Mouse (Mus musculus) liver, embryonic 13.5 days (tissue): ENCODE measurements around the gene Bbs5. TPM values are rescaled to one million over a fixed set of nuclear protein-coding genes. Genes with fewer than 3 reads are reported as not detected.
A peak's percentile ranks its signal among the peaks of the same experiment; 100 is the strongest.
"Not testable (repeated sequence)": the region's sequence is repeated elsewhere in the genome, so short reads cannot be mapped to it uniquely, and the experiment has no call there.

Experiments used
- ATAC-seq: fragments of 200-750 bp; cut with Nextera tagmentation; 2 replicates; pipeline ENCODE4 v1.8.0; 2017; ENCODE audit warnings: low read depth, mild to moderate bottlenecking, moderate number of reproducible peaks, moderate library complexity
- DNase-seq: peaks from one replicate; pipeline ENCODE4 v3.0.0; 2022
- H3K27ac ChIP-seq: fragments of 300-500 bp; sonication (generic); 2 replicates; pipeline ENCODE4 v1.5.1; 2015; ENCODE audit warnings: moderate library complexity, mild to moderate bottlenecking, inconsistent platforms
- H3K27me3 ChIP-seq: fragments of 300-500 bp; sonication (generic); 2 replicates; pipeline ENCODE4 v1.6.1; 2015; ENCODE audit warnings: mild to moderate bottlenecking, inconsistent platforms
- H3K36me3 ChIP-seq: fragments of 300-500 bp; sonication (generic); 2 replicates; pipeline ENCODE4 v1.6.1; 2015; ENCODE audit warnings: mild to moderate bottlenecking, inconsistent platforms
- H3K4me1 ChIP-seq: fragments of 300-500 bp; sonication (generic); replicated peaks from 2 replicates; pipeline ENCODE4 v1.6.1; 2015; ENCODE audit warnings: inconsistent platforms
- H3K4me2 ChIP-seq: fragments of 300-500 bp; sonication (generic); 2 replicates; pipeline ENCODE4 v1.6.1; 2015; ENCODE audit warnings: inconsistent platforms, mild to moderate bottlenecking, moderate library complexity
- H3K4me3 ChIP-seq: fragments of 300-500 bp; sonication (generic); replicated peaks from 2 replicates; pipeline ENCODE4 v1.5.1; 2015; ENCODE audit warnings: mild to moderate bottlenecking, inconsistent platforms
- H3K9ac ChIP-seq: fragments of 300-500 bp; sonication (generic); 2 replicates; pipeline ENCODE4 v1.6.1; 2015; ENCODE audit warnings: mild to moderate bottlenecking, inconsistent platforms
- H3K9me3 ChIP-seq: fragments of 300-500 bp; sonication (generic); replicated peaks from 2 replicates; pipeline ENCODE4 v1.6.1; 2016; ENCODE audit warnings: inconsistent platforms
- WGBS: fragments of 180-500 bp; shearing (Covaris S2); methylation state at CpG from one replicate; pipeline ENCODE4 v1.1.7; 2015; ENCODE audit not compliant: insufficient replicate concordance; 5-methylcytosine and 5-hydroxymethylcytosine counted together
- polyA plus RNA-seq: library from polyadenylated mRNA; unstranded; fragments of >200 nt; fragmentation: Nextera tagmentation; extraction: Ambion mirVana; gene quantifications from 2 replicates; pipeline ENCODE4 v1.2.1, GENCODE M21; 2015

Gene Bbs5
- polyA plus RNA-seq, 1 experiment from 2014 or later: 4.7 TPM

GRCm38 (mm10) chr2:69673723-69674122, 26.8 kb downstream of the Bbs5 start:
- 64% methylated on average over 5 of the region's 5 CpGs for WGBS
- H3K4me1 ChIP-seq: no peaks in the 10 kb centered on the region
- ATAC-seq: no peak
- no peak overlapping the region for H3K4me3 ChIP-seq
- no peaks in the 10 kb centered on the region for H3K9me3 ChIP-seq
- no peaks in the 10 kb centered on the region for H3K27me3 ChIP-seq
- no peak overlapping the region for H3K4me2 ChIP-seq
- no peaks in the 10 kb centered on the region for H3K36me3 ChIP-seq
- H3K9ac ChIP-seq: no peak overlapping the region
- H3K27ac ChIP-seq: no peak overlapping the region
- no peak for DNase-seq

- Histone ChIP-seq H3K27ac (no peak overlapping the region), H3K9me3 (no peaks in the 10 kb centered on the region), H3K27me3 (no peaks in the 10 kb centered on the region), H3K9ac (no peak overlapping the region), H3K4me3 (no peak overlapping the region), H3K36me3 (no peaks in the 10 kb centered on the region), H3K4me2 (no peak overlapping the region), H3K4me1 (no peaks in the 10 kb centered on the region)
- DNase-seq (no peak), ATAC-seq (no peak)
- WGBS: 82% methylated on average over 9 of the region's 9 CpGs
Measured at GRCm38 (mm10) chr2:69675266-69675665, 28.3 kb downstream of the Bbs5 start.

GRCm38 (mm10) chr2:69676713-69677112, 29.7 kb downstream of the Bbs5 start:
- Histone ChIP-seq H3K4me2 (no peak overlapping the region), H3K27me3 (no peaks in the 10 kb centered on the region), H3K9ac (no peak overlapping the region), H3K4me1 (no peaks in the 10 kb centered on the region), H3K9me3 (no peaks in the 10 kb centered on the region), H3K36me3 (no peaks in the 10 kb centered on the region), H3K27ac (no peak overlapping the region), H3K4me3 (no peak overlapping the region)
- 21% methylated on average over 2 of the region's 2 CpGs for WGBS
- no peak for ATAC-seq
- no peak for DNase-seq

GRCm38 (mm10) chr2:69677215-69677614, 30.2 kb downstream of the Bbs5 start:
- not testable (repeated sequence) for H3K9ac ChIP-seq
- WGBS: 48% methylated on average over 2 of the region's 2 CpGs

GRCm38 (mm10) chr2:69679990-69680389, 33.0 kb downstream of the Bbs5 start:
- Histone ChIP-seq H3K4me3 (no peak overlapping the region), H3K27ac (no peak overlapping the region), H3K4me2 (no peak overlapping the region), H3K4me1 (no peaks in the 10 kb centered on the region), H3K9me3 (no peaks in the 10 kb centered on the region), H3K27me3 (no peaks in the 10 kb centered on the region), H3K36me3 (no peaks in the 10 kb centered on the region), H3K9ac (no peak overlapping the region)
- 56% methylated on average over 6 of the region's 6 CpGs for WGBS
- DNase-seq: peak; percentile 18
- ATAC-seq: no peak

More at GRCm38 (mm10) chr2:69677215-69677614, 30.2 kb downstream of the Bbs5 start:
- not testable (repeated sequence) for H3K4me2 ChIP-seq, H3K9me3 ChIP-seq, H3K36me3 ChIP-seq, H3K4me1 ChIP-seq, DNase-seq, H3K27me3 ChIP-seq, H3K27ac ChIP-seq, H3K4me3 ChIP-seq, ATAC-seq

GRCm38 (mm10) chr2:69681931-69682330, 35.0 kb downstream of the Bbs5 start:
- no peaks in the 10 kb centered on the region for H3K4me1 ChIP-seq
- 71% methylated on average over 4 of the region's 4 CpGs for WGBS
- H3K36me3 ChIP-seq: no peaks in the 10 kb centered on the region
- H3K9me3 ChIP-seq: no peaks in the 10 kb centered on the region
- no peak overlapping the region for H3K4me3 ChIP-seq
- ATAC-seq (no peak), DNase-seq (no peak)
- no peak overlapping the region for H3K27ac ChIP-seq
- H3K9ac ChIP-seq: no peak overlapping the region
- H3K27me3 ChIP-seq: no peaks in the 10 kb centered on the region
- H3K4me2 ChIP-seq: no peak overlapping the region

GRCm38 (mm10) chr2:69683036-69683805, 36.2 kb downstream of the Bbs5 start:
- no peaks in the 10 kb centered on the region for H3K4me1 ChIP-seq
- H3K27ac ChIP-seq: no peak overlapping the region
- H3K9me3 ChIP-seq: no peaks in the 10 kb centered on the region
- WGBS: 84% methylated on average over 13 of the region's 13 CpGs
- ATAC-seq (no peak), DNase-seq (no peak)
- no peaks in the 10 kb centered on the region; the same call in 1 of the 2 replicates for H3K36me3 ChIP-seq
- no peak overlapping the region for H3K4me2 ChIP-seq
- H3K4me3 ChIP-seq: no peak overlapping the region
- H3K27me3 ChIP-seq: no peaks in the 10 kb centered on the region
- no peak overlapping the region for H3K9ac ChIP-seq

- no peaks in the 10 kb centered on the region for H3K27me3 ChIP-seq
- H3K4me3 ChIP-seq: no peak overlapping the region
- 71% methylated on average over 3 of the region's 3 CpGs for WGBS
- no peak overlapping the region for H3K4me2 ChIP-seq
- no peak for ATAC-seq
- H3K4me1 ChIP-seq: no peaks in the 10 kb centered on the region
- no peak overlapping the region for H3K27ac ChIP-seq
- H3K36me3 ChIP-seq: peaks cover 6% of the 10 kb centered on the region
- no peak overlapping the region for H3K9ac ChIP-seq
- no peak for DNase-seq
- H3K9me3 ChIP-seq: no peaks in the 10 kb centered on the region
Measured at GRCm38 (mm10) chr2:69684488-69684887, 37.5 kb downstream of the Bbs5 start.

- DNase-seq (no peak), ATAC-seq (no peak)
- H3K4me1 ChIP-seq: no peaks in the 10 kb centered on the region
- no peaks in the 10 kb centered on the region for H3K9me3 ChIP-seq
- no peak overlapping the region for H3K4me3 ChIP-seq
- H3K9ac ChIP-seq: no peak overlapping the region
- no peak overlapping the region for H3K27ac ChIP-seq
- H3K27me3 ChIP-seq: no peaks in the 10 kb centered on the region
- peaks cover 41% of the 10 kb centered on the region for H3K36me3 ChIP-seq
- 82% methylated on average over 3 of the region's 3 CpGs for whole genome bisulfite sequencing
- no peak overlapping the region for H3K4me2 ChIP-seq
Measured at GRCm38 (mm10) chr2:69690214-69690613, 43.2 kb downstream of the Bbs5 start.

GRCm38 (mm10) chr2:69690843-69691242, 43.9 kb downstream of the Bbs5 start:
- no peaks in the 10 kb centered on the region for H3K27me3 ChIP-seq
- H3K9ac ChIP-seq: no peak overlapping the region
- H3K9me3 ChIP-seq: no peaks in the 10 kb centered on the region
- no peak overlapping the region for H3K4me3 ChIP-seq
- ATAC-seq (no peak), DNase-seq (no peak)
- no peak overlapping the region for H3K27ac ChIP-seq
- no peaks in the 10 kb centered on the region for H3K4me1 ChIP-seq
- H3K4me2 ChIP-seq: no peak overlapping the region
- WGBS: 84% methylated on average over 6 of the region's 6 CpGs
- H3K36me3 ChIP-seq: peaks cover 41% of the 10 kb centered on the region

- Histone ChIP-seq H3K27ac (no peak overlapping the region), H3K4me3 (no peak overlapping the region), H3K9me3 (no peaks in the 10 kb centered on the region), H3K36me3 (peaks cover 43% of the 10 kb centered on the region), H3K9ac (no peak overlapping the region), H3K4me2 (no peak overlapping the region), H3K4me1 (no peaks in the 10 kb centered on the region), H3K27me3 (no peaks in the 10 kb centered on the region)
- DNase-seq: no peak
- no peak for ATAC-seq
- WGBS: 81% methylated on average over 11 of the region's 11 CpGs
Measured at GRCm38 (mm10) chr2:69693501-69693900, 46.5 kb downstream of the Bbs5 start.

GRCm38 (mm10) chr2:69700446-69700845, 53.5 kb downstream of the Bbs5 start:
- H3K36me3 ChIP-seq: peaks cover 33% of the 10 kb centered on the region
- no peaks in the 10 kb centered on the region for H3K27me3 ChIP-seq
- H3K27ac ChIP-seq: no peak overlapping the region
- H3K9me3 ChIP-seq: no peaks in the 10 kb centered on the region
- 87% methylated on average over 8 of the region's 8 CpGs for WGBS
- H3K4me2 ChIP-seq: no peak overlapping the region
- ATAC-seq: no peak
- no peaks in the 10 kb centered on the region for H3K4me1 ChIP-seq
- H3K4me3 ChIP-seq: no peak overlapping the region
- DNase-seq: no peak
- H3K9ac ChIP-seq: no peak overlapping the region
